Mouse (Mus musculus): ENCODE measurements around the gene Fancc. TPM values are rescaled to one million over a fixed set of nuclear protein-coding genes. Genes with fewer than 3 reads are reported as not detected.

Fancc gene
- total and polyA plus RNA-seq, 2 experiments from 2014 or later = 9.2 to 12.1 TPM

- WGBS = 64% methylated on average over 5 of the region's 5 CpGs
- no peaks in the 10 kb centered on the region for H3K9me3 ChIP-seq (ENCODE audit: low read length)
- H3K9ac ChIP-seq (replicated peaks; ENCODE audit: low read length, poor library complexity, severe bottlenecking) = no peak overlapping the region
- H3K36me3 ChIP-seq (ENCODE audit: insufficient read depth, low read length) = no peaks in the 10 kb centered on the region
- no peak overlapping the region for H3K4me2 ChIP-seq (ENCODE audit: low read depth, low read length, poor library complexity, severe bottlenecking)
- no peak overlapping the region for H3K27ac ChIP-seq (ENCODE audit: low read depth, low read length)
- no peak for DNase-seq (ENCODE audit: low spot score)
- H3K4me3 ChIP-seq (ENCODE audit: low read depth, low read length) = no peak overlapping the region
- ATAC-seq (ENCODE audit: low FRiP score) = no peak
- H3K27me3 ChIP-seq (ENCODE audit: insufficient read depth, low read length) = peaks cover 7% of the 10 kb centered on the region; the same call in 1 of the 2 replicates
- no peak for TF ChIP-seq CTCF (IDR thresholded peaks at IDR 0.05)
- H3K4me1 ChIP-seq (ENCODE audit: insufficient read depth, low read length) = peaks cover 5% of the 10 kb centered on the region
These were observed 226.9 kb downstream of the Fancc start for GRCm38 (mm10) chr13:63270191-63270590.

DNA sequence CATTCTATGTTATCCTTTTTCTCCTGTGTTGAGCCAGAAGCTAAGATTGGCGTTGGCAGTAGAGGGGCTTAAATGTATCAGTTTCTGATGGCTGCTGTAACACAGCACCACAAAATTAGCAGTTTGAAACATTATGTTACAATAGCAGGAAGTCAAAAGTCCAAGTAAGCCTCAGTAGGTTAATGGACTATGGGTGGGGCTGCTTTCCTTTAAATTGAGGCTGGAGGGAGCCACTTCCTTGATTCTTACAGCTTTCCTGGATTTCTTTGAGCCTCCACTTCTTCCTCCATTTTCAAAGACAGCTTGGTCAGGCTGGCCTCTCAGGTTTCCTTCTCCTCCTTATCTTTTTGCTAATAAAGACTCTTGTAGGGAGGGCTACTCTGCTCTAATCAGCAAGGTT, 228.3 kb downstream of the Fancc start:
- no peak for DNase-seq (ENCODE audit: low spot score)
- Histone ChIP-seq H3K4me3 (ENCODE audit: low read depth, low read length) (no peak overlapping the region), H3K9me3 (ENCODE audit: low read length) (no peaks in the 10 kb centered on the region), H3K27me3 (ENCODE audit: insufficient read depth, low read length) (peaks cover 7% of the 10 kb centered on the region; the same call in 1 of the 2 replicates), H3K4me2 (ENCODE audit: low read depth, low read length, poor library complexity, severe bottlenecking) (no peak overlapping the region), H3K27ac (ENCODE audit: low read depth, low read length) (no peak overlapping the region), H3K9ac (replicated peaks; ENCODE audit: low read length, poor library complexity, severe bottlenecking) (no peak overlapping the region), H3K4me1 (ENCODE audit: insufficient read depth, low read length) (peaks cover 5% of the 10 kb centered on the region), H3K36me3 (ENCODE audit: insufficient read depth, low read length) (no peaks in the 10 kb centered on the region)
- WGBS = 90% methylated on average over 1 of the region's 1 CpGs
- no peak for ATAC-seq (ENCODE audit: low FRiP score)
- TF ChIP-seq CTCF (IDR thresholded peaks at IDR 0.05) = no peak

GRCm38 (mm10) chr13:63268371-63268770, 228.7 kb downstream of the Fancc start:
- Histone ChIP-seq H3K36me3 (ENCODE audit: insufficient read depth, low read length) (no peaks in the 10 kb centered on the region), H3K4me3 (ENCODE audit: low read depth, low read length) (no peak overlapping the region), H3K4me2 (ENCODE audit: low read depth, low read length, poor library complexity, severe bottlenecking) (no peak overlapping the region), H3K27me3 (ENCODE audit: insufficient read depth, low read length) (peaks cover 7% of the 10 kb centered on the region; the same call in 1 of the 2 replicates), H3K9ac (replicated peaks; ENCODE audit: low read length, poor library complexity, severe bottlenecking) (no peak overlapping the region), H3K27ac (ENCODE audit: low read depth, low read length) (no peak overlapping the region), H3K9me3 (ENCODE audit: low read length) (no peaks in the 10 kb centered on the region), H3K4me1 (ENCODE audit: insufficient read depth, low read length) (peaks cover 5% of the 10 kb centered on the region)
- no peak for ATAC-seq (ENCODE audit: low FRiP score)
- WGBS = 93% methylated on average over 4 of the region's 4 CpGs
- TF ChIP-seq CTCF (IDR thresholded peaks at IDR 0.05) = no peak
- no peak for DNase-seq (ENCODE audit: low spot score)

- peaks cover 9% of the 10 kb centered on the region for H3K4me1 ChIP-seq (ENCODE audit: insufficient read depth, low read length)
- no peak for DNase-seq (ENCODE audit: low spot score)
- H3K9ac ChIP-seq (replicated peaks; ENCODE audit: low read length, poor library complexity, severe bottlenecking) = no peak overlapping the region
- H3K9me3 ChIP-seq (ENCODE audit: low read length) = no peaks in the 10 kb centered on the region
- ATAC-seq (ENCODE audit: low FRiP score) = no peak
- no peaks in the 10 kb centered on the region for H3K36me3 ChIP-seq (ENCODE audit: insufficient read depth, low read length)
- TF ChIP-seq CTCF (IDR thresholded peaks at IDR 0.05) = no peak
- no peak overlapping the region for H3K4me2 ChIP-seq (ENCODE audit: low read depth, low read length, poor library complexity, severe bottlenecking)
- 96% methylated on average over 1 of the region's 1 CpGs for WGBS
- H3K27me3 ChIP-seq (ENCODE audit: insufficient read depth, low read length) = no peaks in the 10 kb centered on the region
- no peak overlapping the region for H3K27ac ChIP-seq (ENCODE audit: low read depth, low read length)
- H3K4me3 ChIP-seq (ENCODE audit: low read depth, low read length) = no peak overlapping the region
These were observed 234.7 kb downstream of the Fancc start for GRCm38 (mm10) chr13:63262168-63262957.

DNA sequence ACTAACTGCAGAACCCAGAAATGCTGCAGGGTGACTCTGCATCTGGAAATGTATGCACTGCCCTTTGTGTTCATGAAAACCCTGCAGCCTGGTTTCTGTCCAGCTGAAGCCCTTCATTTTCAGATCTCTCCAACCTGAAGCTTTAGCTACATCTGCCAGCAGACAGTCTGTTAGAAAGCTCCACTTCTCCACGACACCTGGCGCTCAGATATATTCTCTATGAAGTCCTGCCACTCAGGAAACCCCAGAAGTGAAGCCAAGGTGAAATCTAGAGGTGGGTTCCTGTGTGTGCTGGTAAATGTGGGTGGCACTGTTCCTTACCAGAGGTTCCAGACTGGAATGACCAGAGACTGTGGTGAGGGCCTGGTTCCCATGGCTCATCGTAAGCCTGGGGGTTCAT, 235.4 kb downstream of the Fancc start:
- no peak overlapping the region for H3K4me2 ChIP-seq (ENCODE audit: low read depth, low read length, poor library complexity, severe bottlenecking)
- H3K9ac ChIP-seq (replicated peaks; ENCODE audit: low read length, poor library complexity, severe bottlenecking) = no peak overlapping the region
- TF ChIP-seq CTCF (IDR thresholded peaks at IDR 0.05) = no peak
- H3K27me3 ChIP-seq (ENCODE audit: insufficient read depth, low read length) = no peaks in the 10 kb centered on the region
- no peak overlapping the region for H3K4me3 ChIP-seq (ENCODE audit: low read depth, low read length)
- no peaks in the 10 kb centered on the region for H3K36me3 ChIP-seq (ENCODE audit: insufficient read depth, low read length)
- 94% methylated on average over 3 of the region's 3 CpGs for WGBS
- no peak overlapping the region for H3K27ac ChIP-seq (ENCODE audit: low read depth, low read length)
- peaks cover 9% of the 10 kb centered on the region for H3K4me1 ChIP-seq (ENCODE audit: insufficient read depth, low read length)
- no peaks in the 10 kb centered on the region for H3K9me3 ChIP-seq (ENCODE audit: low read length)
- ATAC-seq (ENCODE audit: low FRiP score) = no peak
- no peak for DNase-seq (ENCODE audit: low spot score)

All from midbrain, postnatal 0 days (tissue).